Mouse (Mus musculus) left cerebral cortex, adult 9 months (tissue): ENCODE data around the gene Tmod1.

Experiments
- DNase-seq, 2 experiments: peaks; one replicate each; pipeline ENCODE4 v3.0.0; 2022; ENCODE audit warnings: low spot score in 2 of 2

The Tmod1 gene

DNA sequence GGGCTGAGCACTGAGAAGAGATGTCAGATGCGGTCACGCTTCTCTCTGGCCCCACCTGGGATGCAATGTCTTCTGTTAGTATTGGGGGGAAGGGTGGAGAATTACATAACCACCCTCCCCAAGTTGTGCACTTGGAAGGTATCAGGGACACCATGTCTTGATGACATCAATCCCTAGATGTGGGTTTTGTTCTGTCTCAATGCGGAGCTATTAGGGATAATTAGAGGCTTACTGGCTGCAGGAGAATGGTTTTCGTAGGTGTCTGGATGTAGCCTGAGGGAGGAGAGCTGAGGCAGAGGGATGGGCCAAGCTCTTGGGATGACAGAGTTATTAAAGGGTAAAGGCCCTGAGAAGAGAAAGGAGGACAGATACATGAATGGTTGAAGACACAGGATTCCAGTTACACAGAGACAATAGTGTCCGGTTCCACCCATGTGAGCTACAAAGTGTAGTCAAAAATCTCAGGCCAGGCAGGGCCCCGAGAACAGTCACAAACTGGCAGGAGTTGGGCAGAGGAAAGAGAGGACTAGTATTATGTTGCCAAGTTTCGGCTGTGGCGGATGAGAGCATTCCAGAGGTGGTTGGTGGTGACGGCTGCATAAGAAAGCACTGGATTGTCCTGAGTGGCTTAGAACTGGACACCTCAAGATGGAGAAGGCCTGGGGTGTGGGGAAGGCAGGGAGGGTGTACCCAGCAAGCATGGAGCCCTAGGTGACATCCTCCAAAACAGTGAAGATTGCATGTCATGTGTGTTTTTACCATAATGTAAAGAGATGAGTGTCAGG lies 14.8 kb downstream of the Tmod1 start:
- DNase-seq = peak in 1 of 2 experiments; percentile 69

DNA sequence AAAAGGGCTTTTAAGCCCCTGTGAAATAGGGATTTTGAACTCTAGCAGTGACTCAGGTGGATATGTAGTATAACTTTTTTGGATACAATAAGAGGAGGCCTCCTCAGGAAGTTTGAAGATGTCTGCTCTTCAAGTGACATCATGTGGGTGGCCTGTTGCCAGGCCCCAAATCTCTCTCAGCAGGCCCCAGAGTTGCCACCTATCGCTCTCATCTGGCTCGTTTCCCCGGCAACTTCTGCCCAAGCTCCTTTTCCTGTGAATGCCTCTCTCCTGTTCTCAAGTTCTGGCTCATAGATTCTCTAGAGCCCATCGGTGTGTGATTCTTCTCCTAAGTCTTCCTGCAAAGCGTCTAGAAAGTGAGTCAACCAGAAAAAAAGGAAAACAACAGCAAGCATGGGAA lies 17.4 kb downstream of the Tmod1 start:
- peak in 1 of 2 experiments; percentile 47 for DNase-seq

DNA sequence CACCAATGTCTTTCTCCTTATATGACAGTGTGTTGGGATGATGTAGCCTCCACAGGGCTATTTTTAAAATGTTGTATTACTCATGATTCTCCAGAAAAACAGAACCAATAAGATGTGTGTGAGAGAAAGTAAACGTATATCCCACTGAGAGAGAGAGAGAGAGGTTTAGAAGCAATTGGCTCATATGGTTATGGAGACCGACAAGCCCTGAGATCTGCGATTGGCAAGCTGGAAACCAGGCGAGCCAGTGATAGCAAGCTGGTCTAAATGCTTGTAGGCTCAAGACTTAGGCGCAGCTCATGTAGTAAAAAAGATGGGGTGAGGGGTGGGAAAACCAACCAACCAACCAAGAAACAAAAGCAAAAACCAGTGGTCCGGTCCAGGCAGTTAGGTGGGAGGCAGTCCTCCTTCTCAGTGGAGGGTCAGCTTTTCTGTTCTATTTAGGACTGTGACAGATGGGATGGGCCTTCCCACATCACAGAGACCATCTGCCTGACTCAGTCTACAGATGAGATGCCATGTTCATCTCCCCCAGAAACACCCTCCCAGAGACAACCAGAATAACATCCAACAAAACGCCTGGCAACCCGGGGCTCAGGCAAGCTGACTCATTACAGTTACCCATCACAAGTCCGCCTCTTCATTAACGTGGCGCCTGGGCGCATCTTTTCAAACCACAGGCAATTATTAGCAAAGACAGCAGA lies 22.7 kb downstream of the Tmod1 start:
- DNase-seq = peak; percentile 88 to 94

- DNase-seq = no peak
Observed at GRCm38 (mm10) chr4:46063841-46064240, 25.1 kb downstream of the Tmod1 start.

GRCm38 (mm10) chr4:46064263-46064662 lies 25.5 kb downstream of the Tmod1 start:
- DNase-seq = no peak

DNA sequence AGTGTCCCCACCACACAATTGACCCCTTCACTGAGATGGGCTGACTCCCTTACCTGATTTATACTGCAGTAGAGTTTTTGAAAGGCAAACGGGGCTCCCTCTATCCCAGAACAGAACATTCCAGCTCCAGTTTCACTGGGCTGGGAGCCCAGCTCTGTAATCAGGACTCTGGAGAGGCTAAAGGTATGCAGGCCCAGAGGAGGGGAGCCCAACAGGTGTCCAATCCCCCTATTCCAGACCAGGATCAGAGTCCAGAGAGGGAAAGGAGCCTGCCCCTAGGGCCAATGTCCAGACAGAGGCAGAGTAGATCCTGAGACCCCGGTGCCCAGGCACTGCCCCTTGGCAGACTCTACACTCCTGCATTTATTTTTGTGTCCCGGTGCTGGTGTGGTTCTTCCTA lies 26.2 kb downstream of the Tmod1 start:
- no peak for DNase-seq

- no peak for DNase-seq
Observed at GRCm38 (mm10) chr4:46065695-46066340, 27.1 kb downstream of the Tmod1 start.

DNA sequence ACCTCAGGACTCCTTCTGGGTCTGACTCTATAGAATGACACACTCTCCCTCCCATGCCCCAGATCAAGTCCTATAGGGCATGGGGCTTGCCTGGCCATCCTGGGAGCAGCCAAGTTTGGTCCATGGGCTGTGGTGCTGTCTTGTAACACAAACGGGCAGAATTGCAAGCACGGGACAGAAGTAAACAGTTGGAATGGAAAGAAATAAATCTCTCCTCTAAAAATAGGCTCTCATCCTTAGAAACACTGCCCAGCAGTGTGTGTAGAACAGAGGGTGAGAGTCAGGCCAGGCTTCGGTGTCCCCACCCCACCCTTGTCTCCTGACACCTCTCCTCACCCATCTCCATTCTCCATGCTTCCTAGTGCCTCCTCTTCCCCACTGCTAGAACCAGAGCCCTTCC lies 29.3 kb downstream of the Tmod1 start:
- DNase-seq = no peak

DNA sequence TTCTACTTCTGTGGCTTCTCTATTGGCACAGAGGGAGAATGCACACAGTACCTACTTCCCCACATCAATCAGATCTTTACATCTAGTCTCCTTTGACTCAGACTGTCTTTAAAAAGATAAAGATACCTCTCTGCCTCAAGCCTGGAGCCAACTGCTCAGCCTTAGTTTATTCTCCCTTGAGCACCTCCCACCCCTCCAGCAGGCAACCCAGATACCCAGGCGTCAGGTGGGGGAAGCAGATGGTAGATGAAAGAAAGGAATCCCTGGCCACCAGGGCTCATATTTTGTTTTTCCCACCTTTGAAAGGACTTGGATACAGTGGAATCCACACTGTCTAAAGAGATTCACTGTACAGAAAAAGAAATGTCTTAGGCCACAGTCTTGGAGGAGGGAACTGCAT lies 29.8 kb downstream of the Tmod1 start:
- peak in 1 of 2 experiments; percentile 69 for DNase-seq

- DNase-seq = no peak
Observed at GRCm38 (mm10) chr4:46069851-46070482, 31.2 kb downstream of the Tmod1 start.

DNA sequence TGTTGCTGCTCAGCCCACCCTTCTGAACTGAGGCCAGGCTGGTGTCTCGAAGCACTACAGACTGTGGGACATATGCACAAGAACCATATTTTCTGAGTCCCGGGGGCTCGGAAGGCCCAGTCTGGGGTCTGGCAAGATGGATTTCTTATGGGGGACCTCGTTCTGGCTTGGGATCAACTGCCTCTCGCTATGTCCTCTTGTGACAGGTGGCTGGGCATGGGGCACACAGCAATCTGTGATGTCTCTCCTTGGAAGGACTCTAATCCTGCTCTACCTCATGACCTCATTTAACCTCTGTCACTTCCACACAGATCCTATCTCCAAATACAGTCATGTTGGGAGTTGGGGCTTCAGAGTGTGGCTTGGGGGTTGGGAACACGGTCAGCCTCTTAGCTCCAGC lies 33.9 kb downstream of the Tmod1 start:
- no peak for DNase-seq

DNA sequence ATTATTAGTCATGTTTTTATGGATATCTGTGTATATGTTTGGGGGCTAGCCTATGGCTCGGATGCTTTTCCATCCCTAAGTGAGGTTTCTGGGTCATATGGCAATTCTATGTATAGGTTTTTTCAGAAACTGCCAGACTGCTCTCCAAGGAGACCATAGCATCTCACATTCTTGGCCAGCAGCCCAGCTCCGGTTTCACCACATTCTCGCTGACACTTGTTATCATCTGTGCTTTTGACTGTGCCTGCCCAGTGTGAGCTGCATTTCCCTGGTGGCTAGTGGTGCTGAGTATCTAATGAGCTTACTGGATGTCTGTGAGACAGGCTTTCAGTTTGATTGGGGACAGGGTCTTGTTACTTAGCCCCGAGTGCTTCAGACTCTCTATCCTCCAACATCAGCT lies 35.0 kb downstream of the Tmod1 start:
- DNase-seq = peak in 1 of 2 experiments; percentile 66

- no peak for DNase-seq
Observed at GRCm38 (mm10) chr4:46075664-46076063, 36.9 kb downstream of the Tmod1 start.

- no peak for DNase-seq
Observed at GRCm38 (mm10) chr4:46076892-46077291, 38.2 kb downstream of the Tmod1 start.

- no peak for DNase-seq
Observed at GRCm38 (mm10) chr4:46080261-46080660, 41.5 kb downstream of the Tmod1 start.

GRCm38 (mm10) chr4:46082555-46082954 lies 43.8 kb downstream of the Tmod1 start:
- no peak for DNase-seq

GRCm38 (mm10) chr4:46084416-46085172 lies 45.9 kb downstream of the Tmod1 start:
- no peak for DNase-seq

GRCm38 (mm10) chr4:46085223-46085811 lies 46.6 kb downstream of the Tmod1 start:
- no peak for DNase-seq

DNA sequence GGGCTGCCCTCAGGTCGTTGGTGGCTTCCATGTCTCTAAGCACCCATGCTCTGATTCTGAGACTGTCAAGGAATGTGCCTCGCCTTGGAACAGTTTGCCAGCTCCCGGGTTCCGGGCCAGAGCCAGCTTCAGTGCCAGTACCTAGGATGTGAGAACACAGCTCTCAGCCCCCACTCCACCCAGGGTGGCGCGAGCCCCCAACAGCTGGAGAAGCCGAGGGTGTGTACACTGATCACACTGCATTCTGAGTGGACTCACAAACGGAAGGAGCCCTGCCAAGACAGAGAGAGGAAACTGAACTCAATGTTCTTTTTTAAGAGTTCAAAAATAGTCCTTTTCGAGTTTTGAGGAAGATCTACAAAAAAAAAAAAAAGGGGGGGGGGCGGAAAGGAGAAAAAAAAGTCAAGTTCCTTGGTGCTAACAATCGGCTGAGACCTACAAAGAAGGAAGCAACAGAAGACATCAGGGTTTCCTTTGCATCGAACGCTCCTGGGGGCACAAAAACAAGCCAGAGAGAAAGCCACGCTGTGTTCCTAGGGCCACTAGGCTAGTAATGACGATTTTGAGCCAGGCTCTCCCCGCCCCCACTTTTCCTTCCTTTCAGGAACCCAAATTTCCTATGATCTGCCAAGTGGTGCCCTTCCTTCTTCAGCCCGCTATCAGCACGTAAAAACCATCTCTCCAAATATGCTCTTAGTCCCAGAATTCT lies 48.1 kb downstream of the Tmod1 start:
- peak; percentile 55 to 72 for DNase-seq

- peak; percentile 66 to 81 for DNase-seq
Observed at GRCm38 (mm10) chr4:46087427-46087771, 48.7 kb downstream of the Tmod1 start.

- peak; percentile 84 to 91 for DNase-seq
Observed at GRCm38 (mm10) chr4:46087852-46088251, 49.1 kb downstream of the Tmod1 start.
